Mouse (Mus musculus) G1E-ER4 (cell line): ENCODE measurements around the gene Syn3. TPM values are rescaled to one million over a fixed set of nuclear protein-coding genes. Genes with fewer than 3 reads are reported as not detected.

Experiments
- GATA1 ChIP-seq: IDR thresholded peaks from one replicate; pipeline ENCODE4 v1.8.0; 2012; ENCODE audit warnings: low read length, inconsistent platforms
- polyA plus RNA-seq: library from polyadenylated mRNA; stranded (reverse); fragments of >175 nt; gene quantifications from 2 replicates; pipeline ENCODE4 v1.2.3, GENCODE M21; 2012

The Syn3 gene
- polyA plus RNA-seq, 1 experiment = not detected

DNA sequence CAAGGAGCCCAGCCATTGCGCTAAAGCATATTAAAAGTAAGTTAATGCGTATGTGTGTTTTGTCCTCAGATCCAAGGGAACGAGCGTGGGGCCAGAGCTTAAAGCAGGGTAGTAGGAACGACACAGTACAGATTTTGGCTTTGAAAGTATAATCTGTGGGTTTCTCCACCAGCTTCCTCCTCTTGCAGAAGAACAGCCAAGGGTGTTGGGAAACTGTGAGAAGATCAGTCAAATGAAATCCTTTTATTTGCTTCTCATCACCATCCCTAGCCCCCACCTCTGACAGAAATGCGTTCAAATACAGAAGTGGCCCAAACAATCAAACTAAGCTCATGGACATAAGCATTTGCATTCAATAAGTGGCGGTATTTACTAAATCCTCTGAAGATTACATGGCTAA, 22.0 kb downstream of the Syn3 start:
- TF ChIP-seq GATA1 = no peak

DNA sequence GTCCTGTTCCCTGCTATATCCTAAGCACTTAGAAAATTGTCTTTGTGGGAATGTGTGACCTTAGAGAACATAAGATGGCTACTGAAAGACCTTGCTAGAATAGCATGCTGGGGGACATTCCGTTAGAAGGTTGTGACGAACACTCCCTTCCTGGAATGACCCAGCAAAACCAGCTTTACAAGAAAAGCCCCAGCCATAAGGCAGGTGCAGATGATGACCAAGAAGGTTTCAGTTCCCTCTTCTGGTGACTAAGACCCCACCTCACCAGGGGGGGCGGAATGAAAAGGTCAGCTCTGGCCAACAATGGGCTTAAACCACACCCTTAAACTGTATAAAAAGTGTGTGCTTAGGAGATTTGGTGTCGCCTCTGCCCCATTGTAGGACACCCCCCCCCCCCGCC, 23.4 kb downstream of the Syn3 start:
- no peak for TF ChIP-seq GATA1

DNA sequence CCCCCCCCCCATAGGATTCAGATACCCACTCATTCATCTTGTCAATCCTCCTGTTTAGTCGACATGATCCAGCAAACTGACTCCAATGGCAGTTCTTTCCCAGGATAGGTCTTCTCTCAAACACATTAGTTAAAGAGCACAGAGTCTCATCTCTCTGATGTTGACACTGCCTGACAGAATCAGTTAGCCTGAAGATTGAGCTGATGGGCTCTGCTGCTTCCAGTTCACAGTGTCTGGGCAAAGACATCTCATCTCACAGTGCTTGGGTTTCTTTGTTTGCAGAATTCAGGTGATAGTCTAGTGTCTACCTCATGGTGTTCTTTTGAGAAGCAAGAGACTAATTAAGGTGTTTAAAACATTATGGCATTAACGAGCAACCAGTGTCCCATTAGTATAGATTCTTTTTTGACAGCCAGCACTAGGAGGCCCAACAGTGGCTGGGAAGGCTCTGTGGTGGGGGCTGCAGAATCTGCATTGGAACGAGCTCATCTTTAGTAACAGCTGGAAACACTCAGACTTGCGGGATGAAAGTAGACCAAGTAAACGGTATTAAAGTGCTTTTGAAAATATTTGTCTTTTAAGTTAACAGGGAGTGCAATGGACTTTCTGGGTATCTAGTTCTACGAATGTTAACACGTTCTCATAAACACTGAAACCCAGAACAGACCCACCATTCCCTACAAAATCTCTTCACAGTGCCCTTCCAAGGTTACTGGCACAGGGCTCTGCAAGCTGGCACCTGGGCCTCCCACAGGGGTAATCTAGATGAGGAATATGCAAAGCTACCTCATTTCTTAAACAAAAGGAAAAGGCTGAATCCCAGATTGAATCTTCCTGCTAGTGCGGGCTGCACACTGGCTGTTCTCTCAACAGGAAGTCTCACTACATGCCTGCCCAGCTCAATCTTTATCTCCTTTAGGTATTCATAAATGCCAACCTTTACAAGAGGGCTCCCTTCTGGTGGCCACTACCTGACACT, 24.2 kb downstream of the Syn3 start:
- TF ChIP-seq GATA1 = no peak

DNA sequence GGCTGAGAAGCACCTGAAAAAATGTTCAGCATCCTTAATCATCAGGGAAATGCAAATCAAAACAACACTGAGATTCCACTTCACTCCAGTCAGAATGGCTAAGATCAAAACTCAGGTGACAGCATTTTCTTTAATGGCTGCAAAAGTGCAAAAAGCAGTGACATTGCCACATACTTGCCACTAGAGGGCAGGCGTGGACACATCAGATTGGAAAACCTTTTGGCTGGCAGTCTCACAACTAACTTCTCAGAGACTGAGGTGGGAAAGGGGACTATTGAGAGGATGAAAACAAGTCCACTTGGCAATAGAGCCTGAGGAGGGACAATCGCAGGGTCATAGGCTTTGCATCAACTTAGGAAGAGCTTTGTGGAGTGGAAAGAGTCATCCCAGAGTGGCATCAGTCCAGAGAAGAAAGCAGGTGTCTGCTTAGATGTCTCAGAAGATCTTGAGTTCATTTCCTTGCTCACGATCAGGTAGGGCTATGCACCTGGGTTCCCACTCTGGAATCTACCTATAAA, 25.0 kb downstream of the Syn3 start:
- TF ChIP-seq GATA1 = no peak

DNA sequence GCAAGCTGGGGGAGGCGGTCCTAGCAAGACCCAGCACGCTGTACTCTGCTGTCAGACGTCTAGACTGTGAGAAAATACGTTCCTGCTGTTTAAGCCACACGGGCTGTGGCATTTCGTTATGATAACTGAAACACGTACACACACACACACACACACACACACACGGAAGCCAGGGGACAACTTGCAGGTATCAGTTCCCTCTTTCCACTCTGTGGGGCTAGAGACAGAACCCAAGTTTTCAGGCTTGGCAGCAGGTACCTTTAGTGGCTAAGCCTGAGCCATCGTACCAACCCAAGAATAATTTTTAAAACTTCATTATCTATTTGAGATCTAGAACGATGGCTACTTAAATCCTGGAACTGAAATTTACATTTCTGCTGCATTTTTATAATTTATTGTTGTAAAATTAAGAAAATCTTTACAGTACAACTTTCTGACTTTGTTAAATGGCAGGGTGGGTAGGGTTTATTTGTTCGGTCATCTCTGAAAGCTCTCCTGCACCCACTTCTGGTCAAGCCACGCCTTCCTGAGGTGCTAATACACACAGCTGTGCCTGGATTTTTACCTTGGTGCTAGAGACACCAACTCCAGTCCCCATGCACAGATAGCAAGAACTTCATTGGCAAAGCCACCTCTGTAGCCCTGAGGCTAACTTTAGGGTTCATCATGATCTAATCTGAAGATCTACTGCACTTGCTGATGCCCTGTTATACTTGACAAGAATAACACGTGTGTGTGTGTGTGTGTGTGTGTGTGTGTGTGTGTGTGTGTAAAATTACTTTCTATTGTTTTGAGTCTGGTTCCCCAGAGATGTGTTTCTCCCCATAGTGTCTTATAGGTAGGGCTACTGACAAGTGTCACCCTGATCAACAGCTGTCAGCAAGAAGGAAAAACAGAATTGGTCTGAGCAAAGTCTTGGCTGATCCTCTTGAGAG, 29.8 kb downstream of the Syn3 start:
- no peak for TF ChIP-seq GATA1

DNA sequence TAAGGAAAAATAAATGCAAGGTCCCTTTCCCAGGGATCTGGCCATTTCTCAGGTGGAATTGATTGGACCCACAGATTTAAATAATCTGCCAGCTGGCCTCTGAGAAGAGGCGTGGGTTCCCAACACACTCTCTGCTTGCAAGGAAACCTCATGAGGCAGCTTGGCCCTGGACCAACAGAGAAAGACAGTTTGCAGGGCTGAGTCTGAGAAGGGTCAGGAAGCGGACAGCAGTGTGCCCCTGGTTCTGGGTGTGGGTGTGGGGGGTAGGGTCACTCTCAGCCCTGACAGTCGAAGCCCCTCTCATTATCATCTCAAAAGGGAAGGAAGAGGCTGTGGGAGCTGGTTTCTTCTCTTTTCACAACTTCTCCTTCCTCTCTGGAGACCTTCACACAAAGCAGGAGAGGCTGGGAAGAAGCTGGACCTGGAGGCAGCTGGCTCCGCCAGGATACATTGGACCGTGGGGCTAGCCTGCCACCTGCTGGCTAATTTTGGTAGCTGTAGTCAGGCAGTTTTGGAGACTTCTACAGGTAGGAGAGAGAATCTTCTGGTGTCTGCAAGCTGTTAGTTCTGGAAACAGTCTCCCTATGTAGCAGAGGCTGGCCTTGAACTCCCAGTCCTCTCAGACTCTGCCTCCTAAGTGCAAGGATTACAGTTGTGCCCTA, 35.0 kb downstream of the Syn3 start:
- no peak for TF ChIP-seq GATA1

DNA sequence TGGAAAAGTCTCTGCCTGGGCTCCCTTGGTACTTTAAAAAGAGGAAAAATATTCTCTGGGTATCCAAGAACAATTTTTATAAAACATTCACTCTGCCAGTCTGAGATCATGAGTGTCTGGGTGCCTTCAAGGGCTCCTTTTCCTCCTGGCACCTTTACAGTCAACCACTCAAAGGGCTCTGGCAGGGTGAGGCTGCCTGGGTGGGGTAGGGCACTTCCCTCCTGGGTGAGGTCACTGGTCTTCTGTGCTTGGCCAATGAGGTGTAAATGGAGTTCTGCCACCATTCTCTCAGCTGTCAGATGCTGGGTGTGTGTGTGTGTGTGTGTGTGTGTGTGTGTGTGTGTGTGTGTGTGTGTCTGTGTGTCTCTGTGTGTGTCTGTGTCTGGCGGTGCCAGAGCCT, 39.1 kb downstream of the Syn3 start:
- TF ChIP-seq GATA1 = no peak

DNA sequence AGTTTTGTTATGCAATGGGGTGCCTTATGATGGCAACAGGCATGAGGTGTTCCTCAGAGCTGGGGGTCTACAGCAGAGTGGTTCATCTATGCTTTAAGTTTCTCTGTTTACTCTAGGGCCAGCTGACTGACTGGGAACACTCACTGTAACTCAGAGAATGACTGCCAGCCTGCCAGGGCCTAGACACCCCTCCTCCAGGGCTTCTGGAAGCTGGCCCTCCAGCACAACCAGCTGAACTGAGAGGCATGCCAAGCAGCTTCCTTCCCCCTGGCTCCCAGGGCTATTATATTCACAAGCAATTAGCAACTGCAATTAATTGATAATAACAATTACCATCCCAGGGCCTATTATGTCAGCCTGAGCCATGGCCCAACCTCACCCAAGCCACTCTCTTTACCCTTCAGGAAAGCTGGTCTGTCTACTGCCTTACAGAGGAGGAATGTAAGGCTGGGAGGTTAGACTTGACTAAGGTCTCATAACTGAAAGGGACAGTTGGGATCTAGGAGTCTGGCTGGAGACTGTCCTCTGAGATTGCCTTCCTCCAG, 41.0 kb downstream of the Syn3 start:
- TF ChIP-seq GATA1 = no peak

DNA sequence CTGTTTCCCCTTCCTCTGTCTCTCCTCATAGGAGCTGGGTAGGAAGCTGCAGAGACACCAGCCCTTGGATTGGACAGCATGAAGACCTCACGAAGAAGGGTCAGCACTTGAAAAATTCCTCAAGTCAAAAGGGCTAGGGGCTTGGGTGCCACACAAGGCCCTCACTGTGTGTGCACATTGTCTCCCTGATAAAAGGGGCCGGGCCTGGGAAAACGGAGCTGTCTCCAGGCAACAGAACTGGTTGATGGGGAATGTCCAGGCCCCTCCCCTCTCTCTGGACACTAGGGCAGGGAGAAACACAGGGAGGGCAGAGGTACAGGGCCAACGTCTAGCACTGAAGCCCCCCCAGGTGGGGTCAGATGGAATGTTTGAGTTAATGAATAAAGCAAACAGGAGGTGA, 41.5 kb downstream of the Syn3 start:
- TF ChIP-seq GATA1 = no peak

DNA sequence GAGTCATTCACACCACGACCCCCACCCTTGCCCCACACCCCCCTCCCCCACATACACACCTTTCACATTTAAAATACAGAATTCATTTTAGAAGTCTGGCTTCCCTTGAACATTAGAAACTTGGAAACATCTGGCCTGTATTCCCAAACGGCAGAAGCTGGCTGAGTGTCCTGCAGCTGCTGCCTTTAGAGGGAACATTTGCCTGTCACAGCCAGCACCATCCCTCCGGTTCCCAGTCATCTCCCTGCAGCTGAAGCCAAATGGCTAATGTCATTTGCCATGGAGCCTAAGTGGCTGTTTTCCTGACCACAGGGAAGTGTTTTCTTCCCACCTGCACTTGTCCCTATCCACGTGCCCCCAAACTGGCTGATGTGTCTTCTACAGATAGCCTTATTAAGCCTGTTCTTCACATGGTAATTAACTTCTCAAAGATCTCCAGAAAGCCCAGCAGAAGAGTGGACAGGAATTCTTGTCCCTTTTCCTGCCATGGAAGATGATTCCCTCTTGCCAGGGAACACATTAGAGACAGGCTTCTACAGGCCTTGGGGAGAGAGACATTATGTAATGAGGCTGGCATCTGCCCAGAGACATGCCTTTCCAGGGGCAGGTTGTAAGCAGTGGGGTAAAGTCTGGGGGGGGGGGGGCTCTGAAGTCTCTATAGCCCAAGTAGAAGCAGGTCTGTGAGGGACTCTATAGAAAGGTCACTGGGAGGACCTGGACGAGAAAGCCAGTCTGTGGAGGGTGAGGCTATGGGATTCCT, 43.2 kb downstream of the Syn3 start:
- no peak for TF ChIP-seq GATA1

DNA sequence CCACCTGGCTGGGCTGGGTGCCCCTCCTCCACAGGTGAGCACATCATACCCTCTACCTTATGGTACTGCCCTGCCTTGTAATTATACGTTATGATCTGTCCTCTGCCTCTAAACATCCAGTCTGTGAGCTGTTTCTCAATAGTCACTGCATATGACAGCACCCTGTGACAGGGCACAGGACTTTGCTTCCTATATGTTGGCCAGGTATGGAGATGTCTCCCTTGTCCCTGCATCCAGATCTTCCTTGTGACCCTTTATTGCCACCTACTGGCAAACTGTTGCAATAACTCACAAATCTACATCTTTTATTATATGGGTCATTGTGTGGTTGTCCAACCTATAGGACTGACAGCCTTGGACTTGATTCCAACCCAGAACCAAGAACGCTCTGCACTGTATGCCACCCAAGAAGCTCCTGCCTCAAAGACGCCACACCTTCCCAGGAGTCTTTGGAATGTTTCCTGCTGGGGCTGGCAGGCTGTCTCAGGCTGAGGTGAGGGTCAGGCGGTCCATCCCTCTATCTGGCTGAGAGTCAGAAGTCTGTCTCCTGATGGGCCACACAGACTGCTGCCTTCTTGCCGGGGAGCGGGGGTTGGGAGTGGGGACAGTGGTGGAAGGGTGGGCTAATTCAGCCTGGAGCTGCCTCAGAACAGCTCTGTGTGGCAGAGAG, 46.2 kb downstream of the Syn3 start:
- no peak for TF ChIP-seq GATA1

DNA sequence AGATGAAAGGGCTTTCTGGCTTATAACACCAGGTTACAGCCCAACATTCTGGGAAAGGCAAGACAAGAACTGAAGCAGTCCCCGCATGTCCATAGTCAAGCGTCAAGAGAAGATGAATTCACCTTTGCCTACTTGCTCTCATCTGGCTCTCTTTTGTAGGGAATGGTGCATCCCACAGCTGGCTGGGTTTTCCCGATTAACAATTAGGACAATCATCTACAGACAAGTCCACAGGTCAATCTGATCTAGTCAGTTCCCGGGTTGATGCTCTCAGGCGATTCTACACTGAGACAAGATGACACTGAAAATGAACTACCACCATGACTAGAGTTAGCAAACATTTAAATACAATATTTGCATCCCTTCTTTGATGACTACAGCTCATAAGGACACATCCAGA, 47.4 kb downstream of the Syn3 start:
- no peak for TF ChIP-seq GATA1

DNA sequence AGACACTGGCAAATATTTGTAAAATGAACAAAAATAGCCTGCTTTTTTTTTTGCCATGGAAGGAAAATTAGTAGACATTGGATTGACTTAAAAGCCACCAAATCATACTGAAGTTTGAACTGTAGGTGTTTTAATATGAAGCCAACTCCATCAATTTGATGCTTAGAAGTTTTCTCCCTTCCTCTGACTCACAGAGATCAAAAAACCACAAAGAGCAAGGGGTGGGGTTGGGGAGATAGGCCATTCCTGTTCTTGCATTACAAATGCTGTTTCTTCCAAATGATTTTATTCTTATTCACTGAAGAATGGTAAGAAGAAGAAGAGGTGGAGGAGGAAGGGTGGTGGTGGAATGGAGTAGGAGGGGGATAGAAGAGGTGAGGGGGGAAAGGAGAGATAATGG, 52.0 kb downstream of the Syn3 start:
- TF ChIP-seq GATA1 = no peak

DNA sequence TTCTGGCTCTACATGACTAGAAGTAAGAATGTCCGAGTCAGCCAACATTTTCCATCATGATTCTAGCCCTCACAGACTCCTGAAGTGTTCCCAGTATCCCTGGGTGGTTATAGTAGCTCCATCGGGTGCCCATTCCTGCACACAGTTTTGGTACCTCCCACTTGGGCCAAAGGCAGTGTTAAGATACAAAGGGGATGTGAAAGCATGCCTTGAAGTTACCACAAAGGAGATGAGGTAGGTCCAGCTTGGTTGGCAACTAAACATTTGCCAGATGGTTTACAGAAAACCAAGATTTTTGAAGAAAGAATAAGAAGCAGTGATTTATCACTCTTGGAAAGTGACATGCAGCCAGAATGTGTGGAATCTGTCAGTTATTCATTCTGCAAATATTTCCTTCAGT, 53.5 kb downstream of the Syn3 start:
- TF ChIP-seq GATA1 = no peak
